Mouse (Mus musculus) hindbrain, embryonic 13.5 days (tissue): ENCODE data around the gene Tarm1. TPM values are rescaled to one million over a fixed set of nuclear protein-coding genes. Genes with fewer than 3 reads are reported as not detected.

ENCODE experiments used
- ATAC-seq: fragments of 200-750 bp; cut with Nextera tagmentation; 2 replicates; pipeline ENCODE4 v1.8.0; 2017; ENCODE audit warnings: moderate TSS enrichment; ENCODE audit not compliant: low FRiP score
- H3K27ac ChIP-seq: fragments of 300-500 bp; sonication (generic); 2 replicates; pipeline ENCODE4 v1.5.1; 2015; ENCODE audit warnings: inconsistent platforms, mild to moderate bottlenecking, moderate library complexity
- H3K27me3 ChIP-seq: fragments of 300-500 bp; sonication (generic); 2 replicates; pipeline ENCODE4 v1.6.1; 2015; ENCODE audit warnings: mild to moderate bottlenecking, inconsistent platforms
- H3K36me3 ChIP-seq: fragments of 300-500 bp; sonication (generic); 2 replicates; pipeline ENCODE4 v1.6.1; 2015; ENCODE audit warnings: mild to moderate bottlenecking, inconsistent platforms
- H3K4me1 ChIP-seq: fragments of 300-500 bp; sonication (generic); replicated peaks from 2 replicates; pipeline ENCODE4 v1.6.1; 2015; ENCODE audit warnings: inconsistent platforms
- H3K4me2 ChIP-seq: fragments of 300-500 bp; sonication (generic); 2 replicates; pipeline ENCODE4 v1.6.1; 2015; ENCODE audit warnings: inconsistent platforms, mild to moderate bottlenecking, moderate library complexity
- H3K4me3 ChIP-seq: fragments of 300-500 bp; sonication (generic); 2 replicates; pipeline ENCODE4 v1.5.1; 2015; ENCODE audit warnings: mild to moderate bottlenecking, inconsistent platforms
- H3K9ac ChIP-seq: fragments of 300-500 bp; sonication (generic); 2 replicates; pipeline ENCODE4 v1.6.1; 2015; ENCODE audit warnings: mild to moderate bottlenecking, inconsistent platforms
- H3K9me3 ChIP-seq: fragments of 300-500 bp; sonication (generic); 2 replicates; pipeline ENCODE4 v1.6.1; 2016; ENCODE audit warnings: inconsistent platforms
- WGBS: fragments of 180-500 bp; shearing (Covaris S2); methylation state at CpG from one replicate; pipeline ENCODE4 v1.1.7; 2015; 5-methylcytosine and 5-hydroxymethylcytosine counted together
- polyA plus RNA-seq: library from polyadenylated mRNA; unstranded; fragments of >200 nt; fragmentation: Nextera tagmentation; extraction: Ambion mirVana; gene quantifications from 2 replicates; pipeline ENCODE4 v1.2.1, GENCODE M21; 2015

Tarm1 gene
- not detected in 2 replicates for polyA plus RNA-seq

- 91% methylated on average over 6 of the region's 6 CpGs for WGBS
- Histone ChIP-seq H3K9me3 (no peaks in the 10 kb centered on the region; the same call in 1 of the 2 replicates), H3K27me3 (no peaks in the 10 kb centered on the region), H3K4me3 (no peak within 1 kb of the TSS), H3K4me1 (no peaks in the 10 kb centered on the region), H3K36me3 (no peaks in the 10 kb centered on the region), H3K9ac (no peak within 1 kb of the TSS), H3K4me2 (no peak within 1 kb of the TSS), H3K27ac (no peak within 1 kb of the TSS)
- no peak for ATAC-seq
These were observed at the start of gene Tarm1 for GRCm38 (mm10) chr7:3502439-3502838. Gene Tarm1 (minus strand): TSS chr7:3502624.

GRCm38 (mm10) chr7:3505913-3506312, 3.5 kb upstream of the Tarm1 start:
- Histone ChIP-seq H3K4me3 (no peak overlapping the region), H3K4me2 (no peak overlapping the region), H3K27ac (no peak overlapping the region), H3K36me3 (no peaks in the 10 kb centered on the region), H3K9me3 (peaks cover 5% of the 10 kb centered on the region), H3K9ac (no peak overlapping the region), H3K27me3 (no peaks in the 10 kb centered on the region), H3K4me1 (no peaks in the 10 kb centered on the region)
- WGBS, result 82% methylated on average over 3 of the region's 3 CpGs
- ATAC-seq, result no peak

- no peaks in the 10 kb centered on the region for H3K4me1 ChIP-seq
- no peak overlapping the region for H3K4me3 ChIP-seq
- 89% methylated on average over 1 of the region's 1 CpGs for whole genome bisulfite sequencing
- H3K36me3 ChIP-seq, result no peaks in the 10 kb centered on the region
- no peak overlapping the region for H3K4me2 ChIP-seq
- no peak for ATAC-seq
- no peaks in the 10 kb centered on the region; the same call in 1 of the 2 replicates for H3K9me3 ChIP-seq
- no peaks in the 10 kb centered on the region for H3K27me3 ChIP-seq
- no peak overlapping the region for H3K27ac ChIP-seq
- H3K9ac ChIP-seq, result no peak overlapping the region
These were observed 2.0 kb downstream of the Tarm1 start for GRCm38 (mm10) chr7:3500406-3500805.

GRCm38 (mm10) chr7:3481948-3482608, 20.3 kb downstream of the Tarm1 start:
- no peaks in the 10 kb centered on the region for H3K4me1 ChIP-seq
- H3K9ac ChIP-seq, result no peak overlapping the region
- WGBS, result 92% methylated on average over 6 of the region's 6 CpGs
- H3K36me3 ChIP-seq, result no peaks in the 10 kb centered on the region
- no peaks in the 10 kb centered on the region for H3K27me3 ChIP-seq
- no peak overlapping the region for H3K4me3 ChIP-seq
- ATAC-seq, result no peak
- H3K9me3 ChIP-seq, result no peaks in the 10 kb centered on the region
- H3K4me2 ChIP-seq, result no peak overlapping the region
- H3K27ac ChIP-seq, result no peak overlapping the region

GRCm38 (mm10) chr7:3476728-3477127, 25.7 kb downstream of the Tarm1 start:
- WGBS, result 77% methylated on average over 5 of the region's 5 CpGs
- no peak overlapping the region for H3K9ac ChIP-seq
- no peaks in the 10 kb centered on the region for H3K9me3 ChIP-seq
- no peaks in the 10 kb centered on the region for H3K27me3 ChIP-seq
- H3K4me1 ChIP-seq, result peaks cover 8% of the 10 kb centered on the region; the same call in 1 of the 2 replicates
- no peak overlapping the region for H3K27ac ChIP-seq
- H3K4me2 ChIP-seq, result no peak overlapping the region
- H3K36me3 ChIP-seq, result no peaks in the 10 kb centered on the region
- ATAC-seq, result no peak
- no peak overlapping the region for H3K4me3 ChIP-seq

- WGBS, result 13% methylated on average over 18 of the region's 19 CpGs
- no peak for ATAC-seq
- H3K4me3 ChIP-seq, result no peak overlapping the region
- no peak overlapping the region for H3K27ac ChIP-seq
- H3K9me3 ChIP-seq, result no peaks in the 10 kb centered on the region
- H3K27me3 ChIP-seq, result no peaks in the 10 kb centered on the region
- peak overlapping the region; percentile 36 for H3K4me2 ChIP-seq
- H3K9ac ChIP-seq, result peak overlapping the region; percentile 29; the same call in 1 of the 2 replicates
- no peaks in the 10 kb centered on the region for H3K36me3 ChIP-seq
- peaks cover 8% of the 10 kb centered on the region; the same call in 1 of the 2 replicates for H3K4me1 ChIP-seq
These were observed 27.9 kb downstream of the Tarm1 start for GRCm38 (mm10) chr7:3474291-3475080.

GRCm38 (mm10) chr7:3472774-3473173, 29.6 kb downstream of the Tarm1 start:
- Histone ChIP-seq H3K9me3 (no peaks in the 10 kb centered on the region), H3K36me3 (no peaks in the 10 kb centered on the region), H3K4me1 (peaks cover 8% of the 10 kb centered on the region; the same call in 1 of the 2 replicates), H3K27me3 (no peaks in the 10 kb centered on the region), H3K27ac (no peak overlapping the region), H3K4me3 (no peak overlapping the region), H3K4me2 (no peak overlapping the region), H3K9ac (no peak overlapping the region)
- WGBS, result 86% methylated on average over 3 of the region's 3 CpGs
- ATAC-seq, result no peak

GRCm38 (mm10) chr7:3468614-3469013, 33.8 kb downstream of the Tarm1 start:
- 73% methylated on average over 2 of the region's 2 CpGs for WGBS
- Histone ChIP-seq H3K4me1 (no peaks in the 10 kb centered on the region), H3K27me3 (no peaks in the 10 kb centered on the region), H3K9me3 (no peaks in the 10 kb centered on the region), H3K4me2 (no peak overlapping the region), H3K36me3 (no peaks in the 10 kb centered on the region), H3K9ac (no peak overlapping the region), H3K27ac (no peak overlapping the region), H3K4me3 (no peak overlapping the region)
- no peak for ATAC-seq

- Histone ChIP-seq H3K4me2 (no peak overlapping the region), H3K36me3 (no peaks in the 10 kb centered on the region), H3K4me1 (no peaks in the 10 kb centered on the region), H3K9ac (no peak overlapping the region), H3K27ac (no peak overlapping the region), H3K9me3 (no peaks in the 10 kb centered on the region), H3K4me3 (no peak overlapping the region), H3K27me3 (no peaks in the 10 kb centered on the region)
- ATAC-seq, result no peak
- 85% methylated on average over 4 of the region's 4 CpGs for WGBS
These were observed 39.1 kb downstream of the Tarm1 start for GRCm38 (mm10) chr7:3463306-3463705.

GRCm38 (mm10) chr7:3460261-3460660, 42.2 kb downstream of the Tarm1 start:
- Histone ChIP-seq H3K4me2 (no peak overlapping the region), H3K27me3 (no peaks in the 10 kb centered on the region), H3K4me3 (no peak overlapping the region), H3K36me3 (no peaks in the 10 kb centered on the region), H3K27ac (no peak overlapping the region), H3K9me3 (no peaks in the 10 kb centered on the region), H3K4me1 (no peaks in the 10 kb centered on the region), H3K9ac (no peak overlapping the region)
- no peak for ATAC-seq
- 89% methylated on average over 8 of the region's 8 CpGs for WGBS

- no peak for ATAC-seq
- 81% methylated on average over 9 of the region's 9 CpGs for WGBS
- no peak overlapping the region for H3K4me3 ChIP-seq
These were observed 44.6 kb downstream of the Tarm1 start for GRCm38 (mm10) chr7:3457841-3458217.

GRCm38 (mm10) chr7:3457111-3457840, 45.1 kb downstream of the Tarm1 start:
- Histone ChIP-seq H3K27me3 (no peaks in the 10 kb centered on the region), H3K4me3 (no peak overlapping the region), H3K4me2 (no peak overlapping the region), H3K4me1 (no peaks in the 10 kb centered on the region), H3K9me3 (no peaks in the 10 kb centered on the region), H3K27ac (no peak overlapping the region), H3K36me3 (no peaks in the 10 kb centered on the region), H3K9ac (no peak overlapping the region)
- WGBS, result 95% methylated on average over 10 of the region's 10 CpGs
- ATAC-seq, result no peak

More at GRCm38 (mm10) chr7:3457841-3458217, 44.6 kb downstream of the Tarm1 start:
- Histone ChIP-seq H3K4me2 (no peak overlapping the region), H3K9ac (no peak overlapping the region), H3K9me3 (no peaks in the 10 kb centered on the region), H3K27ac (no peak overlapping the region), H3K27me3 (no peaks in the 10 kb centered on the region), H3K36me3 (no peaks in the 10 kb centered on the region), H3K4me1 (no peaks in the 10 kb centered on the region)
